Mouse (Mus musculus): ENCODE measurements around the gene Oxgr1.

DNA sequence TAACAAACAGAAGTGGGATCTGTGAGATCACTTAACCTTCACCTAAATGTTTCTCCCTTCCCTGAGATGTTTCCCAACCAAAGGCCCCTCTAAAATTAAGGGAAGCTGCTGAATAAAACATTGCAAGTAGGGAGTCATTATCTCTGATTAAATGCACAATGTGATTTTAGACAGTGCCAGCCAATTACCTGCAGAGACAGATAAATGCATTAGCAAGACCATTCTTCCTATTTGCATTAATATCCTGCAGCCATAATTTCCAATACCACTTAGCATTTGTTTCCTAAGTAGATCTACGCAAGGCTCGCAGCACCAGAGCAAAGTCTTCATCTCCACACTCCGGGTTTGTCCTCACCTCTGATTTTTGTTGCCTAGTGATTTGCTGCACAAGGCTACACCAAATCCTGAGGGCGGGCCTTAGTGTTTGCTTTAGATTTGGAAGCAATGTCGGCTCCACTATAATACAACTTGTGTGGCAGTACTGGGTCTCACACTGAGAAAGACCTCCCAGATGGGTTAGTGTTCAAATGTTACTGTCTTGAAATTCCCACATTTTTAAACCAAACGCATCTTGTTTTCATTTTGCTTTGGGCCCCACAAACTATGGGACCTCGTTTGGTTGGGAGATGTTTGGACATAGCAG, 46.9 kb upstream of the Oxgr1 start:
- TF ChIP-seq CTCF (IDR thresholded peaks at IDR 0.05; ENCODE audit: extremely low read depth, insufficient read depth, low read length) (no peak), POLR2A (IDR thresholded peaks at IDR 0.05; ENCODE audit: extremely low read depth, insufficient read depth, low read length) (no peak)
